Mouse (Mus musculus): ENCODE data around the gene Ankdd1a. TPM values are rescaled to one million over a fixed set of nuclear protein-coding genes. Genes with fewer than 3 reads are reported as not detected.

Gene Ankdd1a
- total RNA-seq (2014; rRNA removed; ENCODE audit: low replicate concordance) (not detected in 2 replicates), polyA plus RNA-seq (2015; fragmentation: Nextera tagmentation; extraction: Ambion mirVana) (not detected in 2 replicates)

GRCm38 (mm10) chr9:65519807-65520504 is at the start of gene Ankdd1a:
Ankdd1a (minus strand) TSS chr9:65520193.
- no peak for ATAC-seq (ENCODE audit: insufficient read depth, low read depth)
- Histone ChIP-seq H3K36me3 (replicated peaks; ENCODE audit: control insufficient read depth, insufficient read depth, low read length) (no peaks in the 10 kb centered on the region), H3K9ac (replicated peaks; ENCODE audit: low read depth, low read length) (peak within 1 kb of the TSS; percentile 45; the same call in 1 of the 2 replicates), H3K9me3 (replicated peaks; ENCODE audit: control insufficient read depth, low read length) (no peaks in the 10 kb centered on the region), H3K4me2 (ENCODE audit: low read depth, low read length) (peak within 1 kb of the TSS; percentile 52), H3K27ac (ENCODE audit: low read depth) (no peak within 1 kb of the TSS), H3K4me1 (ENCODE audit: control insufficient read depth, insufficient read depth) (peaks cover 8% of the 10 kb centered on the region; the same call in 1 of the 2 replicates), H3K4me3 (ENCODE audit: low read depth, low read length) (peak within 1 kb of the TSS; percentile 19), H3K27me3 (ENCODE audit: control insufficient read depth, insufficient read depth, low read length) (0 out of 2 replicates have a peak, but pooled peaks cover 4% of the 10 kb centered on the region)
- WGBS, result 22% methylated on average over 18 of the region's 25 CpGs
- TF ChIP-seq EP300 (IDR thresholded peaks at IDR 0.05; ENCODE audit: low read depth) (no peak), CTCF (IDR thresholded peaks at IDR 0.05; ENCODE audit: low read depth) (no peak)
- no peak for DNase-seq (ENCODE audit: low spot score)

- H3K36me3 ChIP-seq (replicated peaks; ENCODE audit: control insufficient read depth, insufficient read depth, low read length), result peaks cover 27% of the 10 kb centered on the region
- H3K27ac ChIP-seq (ENCODE audit: low read depth), result peak overlapping the region; percentile 64
- peak; percentile 27; the same call in 1 of the 2 replicates for ATAC-seq (ENCODE audit: insufficient read depth, low read depth)
Measured at GRCm38 (mm10) chr9:65569491-65569971, 49.5 kb upstream of the Ankdd1a start.

DNA sequence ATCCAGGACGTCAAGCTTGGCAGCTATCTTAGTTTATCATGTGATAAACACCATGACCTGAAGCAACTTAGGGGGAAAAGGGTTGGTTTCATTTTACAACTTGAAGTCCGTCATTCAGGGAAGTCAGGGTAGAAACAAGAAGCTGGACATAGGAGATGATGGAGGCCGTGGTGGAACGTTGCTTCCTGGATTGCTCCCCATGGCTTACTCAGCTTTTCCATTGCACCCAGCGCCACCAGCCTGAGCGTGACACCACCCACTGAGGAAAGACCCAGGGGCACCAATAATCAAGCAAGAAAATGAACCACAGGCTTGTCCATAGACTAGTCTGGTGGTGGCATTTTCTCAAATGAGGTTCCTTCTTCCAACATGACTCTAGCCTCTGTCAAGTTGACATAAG is 48.8 kb upstream of the Ankdd1a start:
- WGBS, result 82% methylated on average over 6 of the region's 6 CpGs
- Histone ChIP-seq H3K36me3 (replicated peaks; ENCODE audit: control insufficient read depth, insufficient read depth, low read length) (peaks cover 30% of the 10 kb centered on the region), H3K4me2 (ENCODE audit: low read depth, low read length) (no peak overlapping the region), H3K4me3 (ENCODE audit: low read depth, low read length) (no peak overlapping the region), H3K27ac (ENCODE audit: low read depth) (peak overlapping the region; percentile 64; the same call in 1 of the 2 replicates), H3K9ac (replicated peaks; ENCODE audit: low read depth, low read length) (no peak overlapping the region), H3K9me3 (replicated peaks; ENCODE audit: control insufficient read depth, low read length) (no peaks in the 10 kb centered on the region), H3K27me3 (ENCODE audit: control insufficient read depth, insufficient read depth, low read length) (no peaks in the 10 kb centered on the region), H3K4me1 (ENCODE audit: control insufficient read depth, insufficient read depth) (no peaks in the 10 kb centered on the region)
- DNase-seq (ENCODE audit: low spot score) (no peak), ATAC-seq (ENCODE audit: insufficient read depth, low read depth) (no peak)
- no peak for TF ChIP-seq EP300 (IDR thresholded peaks at IDR 0.05; ENCODE audit: low read depth)
- no peak for TF ChIP-seq CTCF (IDR thresholded peaks at IDR 0.05; ENCODE audit: low read depth)

More at GRCm38 (mm10) chr9:65569491-65569971, 49.5 kb upstream of the Ankdd1a start:
- no peak overlapping the region for H3K9ac ChIP-seq (replicated peaks; ENCODE audit: low read depth, low read length)
- peaks cover 2% of the 10 kb centered on the region for H3K4me1 ChIP-seq (ENCODE audit: control insufficient read depth, insufficient read depth)
- no peaks in the 10 kb centered on the region for H3K27me3 ChIP-seq (ENCODE audit: control insufficient read depth, insufficient read depth, low read length)
- no peaks in the 10 kb centered on the region for H3K9me3 ChIP-seq (replicated peaks; ENCODE audit: control insufficient read depth, low read length)
- peak; percentile 15 for DNase-seq (ENCODE audit: low spot score)
- no peak overlapping the region for H3K4me2 ChIP-seq (ENCODE audit: low read depth, low read length)
- H3K4me3 ChIP-seq (ENCODE audit: low read depth, low read length), result no peak overlapping the region
- TF ChIP-seq CTCF (IDR thresholded peaks at IDR 0.05; ENCODE audit: low read depth), result no peak
- no peak for TF ChIP-seq EP300 (IDR thresholded peaks at IDR 0.05; ENCODE audit: low read depth)
- 82% methylated on average over 6 of the region's 6 CpGs for WGBS

GRCm38 (mm10) chr9:65564698-65565097 is 44.7 kb upstream of the Ankdd1a start:
- H3K9ac ChIP-seq (replicated peaks; ENCODE audit: low read depth, low read length), result no peak overlapping the region
- TF ChIP-seq CTCF (IDR thresholded peaks at IDR 0.05; ENCODE audit: low read depth) (no peak), EP300 (IDR thresholded peaks at IDR 0.05; ENCODE audit: low read depth) (no peak)
- WGBS, result 94% methylated on average over 2 of the region's 2 CpGs
- no peaks in the 10 kb centered on the region for H3K27me3 ChIP-seq (ENCODE audit: control insufficient read depth, insufficient read depth, low read length)
- DNase-seq (ENCODE audit: low spot score), result no peak
- no peak overlapping the region for H3K27ac ChIP-seq (ENCODE audit: low read depth)
- no peak overlapping the region for H3K4me2 ChIP-seq (ENCODE audit: low read depth, low read length)
- H3K4me1 ChIP-seq (ENCODE audit: control insufficient read depth, insufficient read depth), result peaks cover 8% of the 10 kb centered on the region; the same call in 1 of the 2 replicates
- no peaks in the 10 kb centered on the region for H3K9me3 ChIP-seq (replicated peaks; ENCODE audit: control insufficient read depth, low read length)
- ATAC-seq (ENCODE audit: insufficient read depth, low read depth), result no peak
- no peak overlapping the region for H3K4me3 ChIP-seq (ENCODE audit: low read depth, low read length)
- H3K36me3 ChIP-seq (replicated peaks; ENCODE audit: control insufficient read depth, insufficient read depth, low read length), result peaks cover 26% of the 10 kb centered on the region

- Histone ChIP-seq H3K27ac (ENCODE audit: low read depth) (no peak overlapping the region), H3K9ac (replicated peaks; ENCODE audit: low read depth, low read length) (no peak overlapping the region), H3K4me1 (ENCODE audit: control insufficient read depth, insufficient read depth) (peaks cover 8% of the 10 kb centered on the region; the same call in 1 of the 2 replicates), H3K9me3 (replicated peaks; ENCODE audit: control insufficient read depth, low read length) (no peaks in the 10 kb centered on the region), H3K4me2 (ENCODE audit: low read depth, low read length) (no peak overlapping the region), H3K4me3 (ENCODE audit: low read depth, low read length) (no peak overlapping the region), H3K27me3 (ENCODE audit: control insufficient read depth, insufficient read depth, low read length) (no peaks in the 10 kb centered on the region), H3K36me3 (replicated peaks; ENCODE audit: control insufficient read depth, insufficient read depth, low read length) (peaks cover 40% of the 10 kb centered on the region)
- 86% methylated on average over 5 of the region's 5 CpGs for WGBS
- DNase-seq (ENCODE audit: low spot score), result no peak
- TF ChIP-seq CTCF (IDR thresholded peaks at IDR 0.05; ENCODE audit: low read depth) (no peak), EP300 (IDR thresholded peaks at IDR 0.05; ENCODE audit: low read depth) (no peak)
- no peak for ATAC-seq (ENCODE audit: insufficient read depth, low read depth)
Measured at GRCm38 (mm10) chr9:65563073-65563472, 43.1 kb upstream of the Ankdd1a start.

Data from heart, postnatal 0 days (tissue).